Mouse (Mus musculus) forebrain, embryonic 16.5 days (tissue): Measurements from ENCODE around the gene Hnrnpul2. TPM values are rescaled to one million over a fixed set of nuclear protein-coding genes. Genes with fewer than 3 reads are reported as not detected.
A peak's percentile ranks its signal among the peaks of the same experiment; 100 is the strongest.

Experiments used
- ATAC-seq: fragments of 200-750 bp; cut with Nextera tagmentation; 2 replicates; pipeline ENCODE4 v1.8.0; 2017; ENCODE audit warnings: mild to moderate bottlenecking, moderate library complexity
- H3K27ac ChIP-seq: fragments of 300-500 bp; sonication (generic); 2 replicates; pipeline ENCODE4 v1.5.1; 2014; ENCODE audit warnings: low read length, control low read depth
- H3K27me3 ChIP-seq: fragments of 300-500 bp; sonication (generic); replicated peaks from 2 replicates; pipeline ENCODE4 v1.6.1; 2014; ENCODE audit warnings: low read length; ENCODE audit not compliant: control insufficient read depth, insufficient read depth
- H3K36me3 ChIP-seq: fragments of 300-500 bp; sonication (generic); 2 replicates; pipeline ENCODE4 v1.6.1; 2014; ENCODE audit not compliant: control insufficient read depth, insufficient read depth
- H3K4me1 ChIP-seq: fragments of 300-500 bp; sonication (generic); replicated peaks from 2 replicates; pipeline ENCODE4 v1.6.1; 2014; ENCODE audit warnings: low read length; ENCODE audit not compliant: control insufficient read depth, insufficient read depth
- H3K4me2 ChIP-seq: fragments of 300-500 bp; sonication (generic); 2 replicates; pipeline ENCODE4 v1.6.1; 2014; ENCODE audit warnings: mild to moderate bottlenecking, low read length, control low read depth
- H3K4me3 ChIP-seq: fragments of 300-500 bp; sonication (generic); replicated peaks from 2 replicates; pipeline ENCODE4 v1.5.1; 2014; ENCODE audit warnings: mild to moderate bottlenecking, low read length, control low read depth
- H3K9ac ChIP-seq: fragments of 300-500 bp; sonication (generic); replicated peaks from 2 replicates; pipeline ENCODE4 v1.6.1; 2014; ENCODE audit warnings: low read depth, low read length, control low read depth
- H3K9me3 ChIP-seq: fragments of 300-500 bp; sonication (generic); 2 replicates; pipeline ENCODE4 v1.6.1; 2016; ENCODE audit warnings: low read length; ENCODE audit not compliant: control insufficient read depth
- WGBS: fragments of 180-500 bp; shearing (Covaris S2); extraction: QIAGEN DNeasy Blood & Tissue Kit; methylation state at CpG from one replicate; pipeline ENCODE4 v1.1.7; 2014; 5-methylcytosine and 5-hydroxymethylcytosine counted together
- polyA plus RNA-seq: library from polyadenylated mRNA; unstranded; fragments of >200 nt; fragmentation: Nextera tagmentation; extraction: Ambion mirVana; gene quantifications from 2 replicates; pipeline ENCODE4 v1.2.1, GENCODE M21; 2015

Hnrnpul2 gene
- polyA plus RNA-seq, 1 experiment from 2014 or later, result 5.5 TPM

DNA sequence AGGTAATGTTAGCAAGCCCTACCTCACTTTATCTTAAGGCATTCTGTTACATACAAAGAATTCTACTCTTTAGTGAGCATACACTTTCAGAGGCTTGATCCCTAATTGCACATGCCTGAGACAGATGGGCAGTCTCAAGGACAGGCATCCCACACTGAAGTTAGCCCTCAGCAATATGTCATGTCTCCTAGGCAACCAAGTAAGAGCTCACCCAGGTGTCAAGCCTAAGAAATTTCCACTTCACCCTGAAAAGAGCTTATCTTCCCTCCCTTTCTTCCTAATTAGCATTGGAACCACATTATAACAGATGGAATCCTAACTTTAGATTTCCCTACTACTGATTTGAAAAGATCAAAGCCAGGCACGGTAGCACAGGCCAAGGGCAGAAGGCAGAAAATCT lies 30.6 kb upstream of the Hnrnpul2 start:
- Histone ChIP-seq H3K9ac (no peak overlapping the region), H3K27me3 (no peaks in the 10 kb centered on the region)
- 24% methylated on average over 1 of the region's 1 CpGs for WGBS

DNA sequence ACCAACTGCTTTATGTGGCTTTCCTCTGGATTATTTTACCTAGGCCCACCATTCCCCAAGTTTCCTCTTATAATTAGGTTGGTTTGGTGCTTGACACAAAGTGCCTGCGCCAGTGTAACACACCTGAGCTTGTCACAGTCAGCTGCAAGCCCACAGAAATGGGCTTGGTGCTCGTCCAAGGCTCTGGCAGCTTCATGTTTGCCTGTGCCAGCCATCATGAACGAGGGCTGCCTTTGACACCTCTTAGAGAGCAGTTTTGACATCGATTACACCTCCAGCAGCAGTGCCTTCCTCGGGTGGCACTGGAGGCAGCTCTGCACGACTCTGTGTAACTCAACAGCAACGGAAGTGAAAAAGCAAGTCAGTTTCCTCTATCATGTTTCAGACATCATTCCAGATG lies 29.6 kb upstream of the Hnrnpul2 start:
- H3K27me3 ChIP-seq, result no peaks in the 10 kb centered on the region
- peaks cover 18% of the 10 kb centered on the region for H3K36me3 ChIP-seq
- peaks cover 12% of the 10 kb centered on the region for H3K4me1 ChIP-seq
- no peak overlapping the region for H3K9ac ChIP-seq
- 82% methylated on average over 7 of the region's 7 CpGs for WGBS
- no peak overlapping the region for H3K4me3 ChIP-seq
- no peaks in the 10 kb centered on the region for H3K9me3 ChIP-seq
- no peak for ATAC-seq
- H3K4me2 ChIP-seq, result no peak overlapping the region
- H3K27ac ChIP-seq, result peak overlapping the region; percentile 37

More for the DNA sequence above, 30.6 kb upstream of the Hnrnpul2 start:
- H3K4me3 ChIP-seq, result no peak overlapping the region
- H3K27ac ChIP-seq, result peak overlapping the region; percentile 37
- H3K4me2 ChIP-seq, result no peak overlapping the region
- ATAC-seq, result no peak
- no peaks in the 10 kb centered on the region for H3K9me3 ChIP-seq
- peaks cover 14% of the 10 kb centered on the region for H3K36me3 ChIP-seq
- peaks cover 16% of the 10 kb centered on the region for H3K4me1 ChIP-seq

- peak; percentile 61 for ATAC-seq
- Histone ChIP-seq H3K4me3 (peak within 1 kb of the TSS; percentile 61), H3K9me3 (no peaks in the 10 kb centered on the region), H3K27me3 (no peaks in the 10 kb centered on the region), H3K4me2 (peak within 1 kb of the TSS; percentile 87), H3K4me1 (peaks cover 20% of the 10 kb centered on the region), H3K9ac (peak within 1 kb of the TSS; percentile 66), H3K27ac (peak within 1 kb of the TSS; percentile 60), H3K36me3 (peaks cover 12% of the 10 kb centered on the region)
- whole genome bisulfite sequencing, result 2% methylated on average over 25 of the region's 25 CpGs
Observed at GRCm38 (mm10) chr19:8798264-8798946, 21.4 kb upstream of the Hnrnpul2 start, which contains the start of gene Polr2g. Polr2g (minus strand) TSS chr19:8798577.

DNA sequence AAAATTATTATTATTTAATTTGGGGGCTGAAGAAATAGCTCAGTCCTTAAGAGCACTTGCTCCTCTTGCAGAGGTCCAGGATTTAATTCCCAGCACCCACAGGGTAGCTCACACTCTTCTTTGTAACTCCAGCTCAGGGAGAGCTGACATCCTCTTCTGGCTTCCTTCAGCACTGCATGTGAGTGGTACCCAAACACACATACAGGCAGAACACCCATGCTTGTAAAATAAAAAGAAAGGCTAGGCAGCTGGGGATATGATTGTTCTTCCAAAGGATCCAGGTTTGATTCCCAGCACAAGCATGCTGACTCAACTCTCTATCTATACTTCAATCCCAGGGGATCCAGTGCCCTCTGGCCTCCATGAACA lies 20.9 kb upstream of the Hnrnpul2 start:
- H3K27ac ChIP-seq, result no peak overlapping the region
- peaks cover 7% of the 10 kb centered on the region for H3K36me3 ChIP-seq
- H3K27me3 ChIP-seq, result no peaks in the 10 kb centered on the region
- H3K9ac ChIP-seq, result no peak overlapping the region
- no peak overlapping the region; the same call in 1 of the 2 replicates for H3K4me2 ChIP-seq
- H3K4me3 ChIP-seq, result no peak overlapping the region; the same call in 1 of the 2 replicates
- H3K9me3 ChIP-seq, result no peaks in the 10 kb centered on the region
- no peak for ATAC-seq
- peaks cover 21% of the 10 kb centered on the region for H3K4me1 ChIP-seq

DNA sequence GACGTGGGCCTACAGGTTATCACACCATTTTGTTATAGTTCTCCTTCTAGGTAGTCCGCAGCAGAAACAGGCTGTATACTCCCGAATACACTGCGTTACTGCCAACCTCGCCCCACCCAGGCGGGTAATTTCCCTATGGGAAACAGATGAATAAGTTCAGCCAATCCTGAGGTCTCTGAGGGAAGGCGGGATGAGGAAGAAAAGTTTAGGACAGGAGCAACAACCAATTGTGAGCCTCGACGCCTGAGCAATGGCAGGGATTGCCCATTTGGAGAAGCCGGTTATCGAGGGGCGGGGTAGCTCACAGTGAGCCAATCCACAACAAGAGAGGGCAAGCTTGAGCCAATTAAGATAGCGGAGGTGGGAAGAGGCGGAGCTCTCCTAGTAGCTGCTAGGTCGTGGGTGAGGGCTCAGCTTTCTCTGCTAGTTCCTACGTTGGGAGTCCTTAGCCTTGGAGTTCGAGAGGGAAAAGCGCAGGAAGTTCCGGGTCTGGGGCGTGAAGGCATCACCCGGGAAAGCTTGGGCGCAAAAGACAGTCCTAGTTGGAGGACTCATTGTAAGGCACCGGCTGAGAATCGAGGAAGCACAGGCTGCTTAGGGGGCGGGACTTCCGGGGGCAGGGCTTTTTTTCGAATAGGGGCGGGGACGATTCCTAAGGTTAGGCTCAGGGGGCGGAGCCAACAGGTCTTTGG lies 17.5 kb upstream of the Hnrnpul2 start, which contains the start of gene Zbtb3:
Zbtb3 (plus strand) TSS at position 426 of the 692 bp plus-strand sequence.
- Histone ChIP-seq H3K9me3 (no peaks in the 10 kb centered on the region), H3K27me3 (no peaks in the 10 kb centered on the region), H3K4me3 (peak within 1 kb of the TSS; percentile 71), H3K4me1 (peaks cover 18% of the 10 kb centered on the region), H3K9ac (peak within 1 kb of the TSS; percentile 68), H3K4me2 (peak within 1 kb of the TSS; percentile 82), H3K36me3 (peaks cover 3% of the 10 kb centered on the region; the same call in 1 of the 2 replicates), H3K27ac (peak within 1 kb of the TSS; percentile 96)
- under 1% methylated on average over 30 of the region's 30 CpGs for WGBS
- peak; percentile 98 for ATAC-seq

DNA sequence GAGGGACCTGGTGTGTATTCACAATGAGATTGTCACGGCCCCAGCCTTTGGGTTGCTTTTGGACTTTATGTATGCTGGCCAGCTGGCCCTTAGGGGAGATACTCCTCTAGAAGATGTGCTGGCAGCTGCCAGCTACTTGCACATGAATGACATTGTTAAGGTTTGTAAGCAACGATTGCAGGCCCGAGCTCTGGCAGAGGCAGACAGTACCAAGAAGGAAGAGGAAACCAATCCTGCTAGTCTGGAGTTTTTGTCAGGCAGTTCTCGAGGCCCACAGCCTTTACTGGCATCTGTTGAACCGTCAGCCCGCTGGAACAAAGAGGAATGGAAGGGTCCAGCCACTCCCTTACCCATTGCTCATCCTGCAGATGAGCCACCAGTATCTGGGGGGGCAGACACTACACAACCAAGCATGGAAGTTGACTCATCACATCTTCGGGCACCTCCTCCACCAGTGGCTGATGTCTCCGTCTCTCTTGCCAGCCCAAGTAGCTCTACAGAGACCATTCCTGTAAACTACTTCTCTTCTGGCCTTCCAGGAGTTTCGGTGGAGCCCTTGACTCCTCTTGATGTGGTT lies 16.5 kb upstream of the Hnrnpul2 start:
- WGBS, result 87% methylated on average over 9 of the region's 9 CpGs
- no peaks in the 10 kb centered on the region for H3K27me3 ChIP-seq
- no peak for ATAC-seq
- no peak overlapping the region for H3K4me3 ChIP-seq
- no peaks in the 10 kb centered on the region for H3K9me3 ChIP-seq
- H3K9ac ChIP-seq, result no peak overlapping the region
- H3K4me1 ChIP-seq, result peaks cover 11% of the 10 kb centered on the region
- peaks cover 3% of the 10 kb centered on the region; the same call in 1 of the 2 replicates for H3K36me3 ChIP-seq
- H3K4me2 ChIP-seq, result peak overlapping the region; percentile 82
- H3K27ac ChIP-seq, result no peak overlapping the region

DNA sequence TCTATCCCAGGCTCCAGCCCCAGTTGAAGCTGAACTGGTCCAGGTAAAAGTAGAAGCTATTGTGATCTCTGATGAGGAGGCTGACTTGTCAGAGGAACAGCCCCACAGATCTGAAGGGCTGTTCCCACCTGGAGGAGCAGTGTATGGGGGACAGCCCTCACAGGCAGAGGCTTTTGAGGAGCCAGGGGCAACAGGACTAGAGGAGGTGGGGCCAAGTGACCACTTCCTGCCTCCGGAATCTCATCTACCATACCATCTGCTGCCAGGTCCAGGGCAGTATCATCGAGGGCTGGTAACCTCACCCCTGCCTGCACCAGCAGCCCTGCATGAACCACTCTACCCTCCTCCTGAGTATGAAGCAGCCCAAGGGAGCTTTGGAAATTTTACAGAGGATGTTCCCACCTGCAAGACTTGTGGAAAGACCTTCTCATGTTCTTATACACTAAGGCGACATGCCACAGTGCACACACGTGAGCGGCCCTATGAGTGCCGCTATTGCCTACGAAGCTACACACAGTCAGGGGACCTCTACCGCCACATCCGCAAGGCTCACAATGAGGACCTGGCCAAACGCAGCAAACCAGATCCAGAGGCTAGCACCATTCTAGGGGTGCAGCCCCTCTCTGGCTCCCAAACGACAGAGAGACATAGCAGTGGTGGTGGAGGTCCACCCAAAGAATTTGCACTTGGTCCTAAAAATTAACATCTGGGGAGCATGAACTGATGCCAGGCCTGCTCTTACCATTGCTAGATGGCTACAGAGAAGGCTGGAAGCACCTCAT lies 15.7 kb upstream of the Hnrnpul2 start:
- no peaks in the 10 kb centered on the region for H3K9me3 ChIP-seq
- no peak overlapping the region for H3K4me2 ChIP-seq
- 94% methylated on average over 11 of the region's 11 CpGs for WGBS
- H3K27me3 ChIP-seq, result no peaks in the 10 kb centered on the region
- H3K9ac ChIP-seq, result no peak overlapping the region
- peaks cover 11% of the 10 kb centered on the region for H3K4me1 ChIP-seq
- H3K4me3 ChIP-seq, result no peak overlapping the region
- peaks cover 5% of the 10 kb centered on the region; the same call in 1 of the 2 replicates for H3K36me3 ChIP-seq
- no peak for ATAC-seq
- H3K27ac ChIP-seq, result no peak overlapping the region

GRCm38 (mm10) chr19:8806810-8807209 lies 13.0 kb upstream of the Hnrnpul2 start:
- Histone ChIP-seq H3K27ac (no peak overlapping the region), H3K4me1 (peaks cover 8% of the 10 kb centered on the region)
- 90% methylated on average over 5 of the region's 5 CpGs for WGBS

More at GRCm38 (mm10) chr19:8806810-8807209, 13.0 kb upstream of the Hnrnpul2 start:
- Histone ChIP-seq H3K4me2 (no peak overlapping the region), H3K4me3 (no peak overlapping the region), H3K9me3 (no peaks in the 10 kb centered on the region), H3K9ac (no peak overlapping the region), H3K27me3 (no peaks in the 10 kb centered on the region), H3K36me3 (peaks cover 19% of the 10 kb centered on the region)
- no peak for ATAC-seq
